Mouse (Mus musculus): ENCODE measurements around the gene Susd4. TPM values are rescaled to one million over a fixed set of nuclear protein-coding genes. Genes with fewer than 3 reads are reported as not detected.
A peak's percentile ranks its signal among the peaks of the same experiment; 100 is the strongest.

The Susd4 gene
- polyA plus RNA-seq, 1 experiment from 2014 or later = 4.6 TPM

GRCm38 (mm10) chr1:182783774-182784173, 20.1 kb downstream of the Susd4 start:
- Histone ChIP-seq H3K4me2 (replicated peaks; ENCODE audit: low read depth) (no peak overlapping the region), H3K27me3 (replicated peaks; ENCODE audit: control insufficient read depth, insufficient read depth, low read length) (no peaks in the 10 kb centered on the region), H3K36me3 (ENCODE audit: control insufficient read depth, insufficient read depth) (no peaks in the 10 kb centered on the region), H3K4me3 (ENCODE audit: low read depth, low read length) (no peak overlapping the region), H3K27ac (ENCODE audit: low read depth, low read length) (no peak overlapping the region), H3K9ac (ENCODE audit: low read depth, low read length) (no peak overlapping the region), H3K4me1 (replicated peaks; ENCODE audit: control insufficient read depth, insufficient read depth, low read length) (0 out of 2 replicates have a peak, but pooled peaks cover 2% of the 10 kb centered on the region), H3K9me3 (ENCODE audit: control insufficient read depth) (no peaks in the 10 kb centered on the region)
- no peak for ATAC-seq
- no peak for TF ChIP-seq CTCF (IDR thresholded peaks at IDR 0.05; ENCODE audit: low read depth)
- WGBS = 84% methylated on average over 7 of the region's 7 CpGs

GRCm38 (mm10) chr1:182784784-182785183, 21.1 kb downstream of the Susd4 start:
- Histone ChIP-seq H3K4me2 (replicated peaks; ENCODE audit: low read depth) (no peak overlapping the region), H3K4me1 (replicated peaks; ENCODE audit: control insufficient read depth, insufficient read depth, low read length) (0 out of 2 replicates have a peak, but pooled peaks cover 2% of the 10 kb centered on the region), H3K9ac (ENCODE audit: low read depth, low read length) (no peak overlapping the region), H3K4me3 (ENCODE audit: low read depth, low read length) (no peak overlapping the region), H3K36me3 (ENCODE audit: control insufficient read depth, insufficient read depth) (no peaks in the 10 kb centered on the region), H3K27ac (ENCODE audit: low read depth, low read length) (no peak overlapping the region), H3K27me3 (replicated peaks; ENCODE audit: control insufficient read depth, insufficient read depth, low read length) (no peaks in the 10 kb centered on the region), H3K9me3 (ENCODE audit: control insufficient read depth) (no peaks in the 10 kb centered on the region)
- 85% methylated on average over 3 of the region's 3 CpGs for WGBS
- ATAC-seq = no peak
- TF ChIP-seq CTCF (IDR thresholded peaks at IDR 0.05; ENCODE audit: low read depth) = no peak

- H3K27ac ChIP-seq (ENCODE audit: low read depth, low read length) = no peak overlapping the region
- 56% methylated on average over 5 of the region's 5 CpGs for WGBS
- 0 out of 2 replicates have a peak, but pooled peaks have one; percentile 38 for ATAC-seq
Measured at GRCm38 (mm10) chr1:182785504-182785903, 21.8 kb downstream of the Susd4 start.

GRCm38 (mm10) chr1:182787030-182787429, 23.4 kb downstream of the Susd4 start:
- TF ChIP-seq CTCF (IDR thresholded peaks at IDR 0.05; ENCODE audit: low read depth) = peak; percentile 47
- Histone ChIP-seq H3K27me3 (replicated peaks; ENCODE audit: control insufficient read depth, insufficient read depth, low read length) (no peaks in the 10 kb centered on the region), H3K36me3 (ENCODE audit: control insufficient read depth, insufficient read depth) (no peaks in the 10 kb centered on the region), H3K4me1 (replicated peaks; ENCODE audit: control insufficient read depth, insufficient read depth, low read length) (0 out of 2 replicates have a peak, but pooled peaks cover 2% of the 10 kb centered on the region), H3K27ac (ENCODE audit: low read depth, low read length) (no peak overlapping the region), H3K9me3 (ENCODE audit: control insufficient read depth) (no peaks in the 10 kb centered on the region), H3K4me2 (replicated peaks; ENCODE audit: low read depth) (no peak overlapping the region), H3K4me3 (ENCODE audit: low read depth, low read length) (no peak overlapping the region), H3K9ac (ENCODE audit: low read depth, low read length) (no peak overlapping the region)
- WGBS = 54% methylated on average over 7 of the region's 7 CpGs
- no peak for ATAC-seq

More at GRCm38 (mm10) chr1:182785504-182785903, 21.8 kb downstream of the Susd4 start:
- no peak overlapping the region for H3K9ac ChIP-seq (ENCODE audit: low read depth, low read length)
- H3K4me1 ChIP-seq (replicated peaks; ENCODE audit: control insufficient read depth, insufficient read depth, low read length) = 0 out of 2 replicates have a peak, but pooled peaks cover 2% of the 10 kb centered on the region
- no peak overlapping the region for H3K4me2 ChIP-seq (replicated peaks; ENCODE audit: low read depth)
- H3K9me3 ChIP-seq (ENCODE audit: control insufficient read depth) = no peaks in the 10 kb centered on the region
- no peak overlapping the region for H3K4me3 ChIP-seq (ENCODE audit: low read depth, low read length)
- no peak for TF ChIP-seq CTCF (IDR thresholded peaks at IDR 0.05; ENCODE audit: low read depth)
- H3K27me3 ChIP-seq (replicated peaks; ENCODE audit: control insufficient read depth, insufficient read depth, low read length) = no peaks in the 10 kb centered on the region
- no peaks in the 10 kb centered on the region for H3K36me3 ChIP-seq (ENCODE audit: control insufficient read depth, insufficient read depth)

GRCm38 (mm10) chr1:182788896-182789295, 25.2 kb downstream of the Susd4 start:
- WGBS = 46% methylated on average over 6 of the region's 6 CpGs
- no peak overlapping the region for H3K27ac ChIP-seq (ENCODE audit: low read depth, low read length)
- H3K9ac ChIP-seq (ENCODE audit: low read depth, low read length) = no peak overlapping the region
- no peak for ATAC-seq
- TF ChIP-seq CTCF (IDR thresholded peaks at IDR 0.05; ENCODE audit: low read depth) = no peak
- no peaks in the 10 kb centered on the region for H3K36me3 ChIP-seq (ENCODE audit: control insufficient read depth, insufficient read depth)
- H3K27me3 ChIP-seq (replicated peaks; ENCODE audit: control insufficient read depth, insufficient read depth, low read length) = no peaks in the 10 kb centered on the region
- no peak overlapping the region for H3K4me3 ChIP-seq (ENCODE audit: low read depth, low read length)
- no peak overlapping the region for H3K4me2 ChIP-seq (replicated peaks; ENCODE audit: low read depth)
- H3K4me1 ChIP-seq (replicated peaks; ENCODE audit: control insufficient read depth, insufficient read depth, low read length) = 0 out of 2 replicates have a peak, but pooled peaks cover 2% of the 10 kb centered on the region
- H3K9me3 ChIP-seq (ENCODE audit: control insufficient read depth) = no peaks in the 10 kb centered on the region

GRCm38 (mm10) chr1:182792521-182793071, 28.9 kb downstream of the Susd4 start:
- 32% methylated on average over 16 of the region's 16 CpGs for WGBS
- Histone ChIP-seq H3K9ac (ENCODE audit: low read depth, low read length) (no peak overlapping the region), H3K27ac (ENCODE audit: low read depth, low read length) (no peak overlapping the region), H3K27me3 (replicated peaks; ENCODE audit: control insufficient read depth, insufficient read depth, low read length) (no peaks in the 10 kb centered on the region), H3K4me3 (ENCODE audit: low read depth, low read length) (no peak overlapping the region), H3K4me2 (replicated peaks; ENCODE audit: low read depth) (0 out of 2 replicates have a peak overlapping the region, but pooled peaks have one; percentile 3), H3K4me1 (replicated peaks; ENCODE audit: control insufficient read depth, insufficient read depth, low read length) (no peaks in the 10 kb centered on the region), H3K36me3 (ENCODE audit: control insufficient read depth, insufficient read depth) (no peaks in the 10 kb centered on the region), H3K9me3 (ENCODE audit: control insufficient read depth) (no peaks in the 10 kb centered on the region)
- no peak for ATAC-seq
- TF ChIP-seq CTCF (IDR thresholded peaks at IDR 0.05; ENCODE audit: low read depth) = peak; percentile 71

Measured in intestine, postnatal 0 days (tissue).